Mouse (Mus musculus): ENCODE results near the gene Bckdhb.

Bckdhb gene

GRCm38 (mm10) chr9:84083551-84083950, 158.6 kb downstream of the Bckdhb start:
- Histone ChIP-seq H3K27me3 (ENCODE audit: insufficient read depth, low read length) (no peaks in the 10 kb centered on the region), H3K4me1 (replicated peaks; ENCODE audit: low read depth, low read length) (no peaks in the 10 kb centered on the region), H3K36me3 (ENCODE audit: insufficient read depth, low read length) (no peaks in the 10 kb centered on the region; the same call in 1 of the 2 replicates), H3K4me3 (replicated peaks; ENCODE audit: low read length) (no peak overlapping the region), H3K9me3 (ENCODE audit: low read length) (no peaks in the 10 kb centered on the region)
- TF ChIP-seq POU5F1 (IDR thresholded peaks at IDR 0.05; ENCODE audit: borderline replicate concordance, low read length) = no peak
- no peak for TF ChIP-seq NANOG (IDR thresholded peaks at IDR 0.05; ENCODE audit: borderline replicate concordance, low read length)
- TF ChIP-seq CTCF (conservative IDR thresholded peaks at IDR 0.05; ENCODE audit: low read length) = no peak

DNA sequence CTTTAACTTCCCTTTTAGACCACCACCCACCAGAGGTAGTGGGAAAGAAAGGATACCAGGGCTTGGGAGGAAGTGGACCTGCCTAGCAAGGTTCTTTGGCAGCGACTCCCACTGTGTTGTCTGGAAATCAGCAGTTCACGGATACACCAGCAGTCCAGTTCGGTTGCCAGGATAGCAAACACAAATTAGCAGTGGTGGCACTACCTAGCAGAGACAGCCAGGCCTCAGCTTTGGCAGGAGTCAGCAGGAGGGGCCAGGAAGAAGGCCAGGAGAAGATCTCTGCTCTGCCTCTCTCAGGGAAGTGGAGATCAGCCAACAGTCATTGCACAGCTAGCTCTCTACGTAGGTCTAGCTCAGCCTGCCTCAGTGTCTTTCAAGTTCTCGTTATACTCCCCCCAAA, 159.7 kb downstream of the Bckdhb start:
- Histone ChIP-seq H3K9me3 (ENCODE audit: low read length) (no peaks in the 10 kb centered on the region), H3K4me1 (replicated peaks; ENCODE audit: low read depth, low read length) (no peaks in the 10 kb centered on the region), H3K27me3 (ENCODE audit: insufficient read depth, low read length) (no peaks in the 10 kb centered on the region), H3K36me3 (ENCODE audit: insufficient read depth, low read length) (no peaks in the 10 kb centered on the region; the same call in 1 of the 2 replicates), H3K4me3 (replicated peaks; ENCODE audit: low read length) (no peak overlapping the region)
- TF ChIP-seq NANOG (IDR thresholded peaks at IDR 0.05; ENCODE audit: borderline replicate concordance, low read length) (no peak), POU5F1 (IDR thresholded peaks at IDR 0.05; ENCODE audit: borderline replicate concordance, low read length) (no peak), CTCF (conservative IDR thresholded peaks at IDR 0.05; ENCODE audit: low read length) (no peak)

- TF ChIP-seq CTCF (conservative IDR thresholded peaks at IDR 0.05; ENCODE audit: low read length) (no peak), POU5F1 (IDR thresholded peaks at IDR 0.05; ENCODE audit: borderline replicate concordance, low read length) (no peak), NANOG (IDR thresholded peaks at IDR 0.05; ENCODE audit: borderline replicate concordance, low read length) (no peak)
- Histone ChIP-seq H3K36me3 (ENCODE audit: insufficient read depth, low read length) (no peaks in the 10 kb centered on the region), H3K4me1 (replicated peaks; ENCODE audit: low read depth, low read length) (no peaks in the 10 kb centered on the region), H3K27me3 (ENCODE audit: insufficient read depth, low read length) (no peaks in the 10 kb centered on the region), H3K4me3 (replicated peaks; ENCODE audit: low read length) (no peak overlapping the region), H3K9me3 (ENCODE audit: low read length) (no peaks in the 10 kb centered on the region)
These were observed 165.5 kb downstream of the Bckdhb start for GRCm38 (mm10) chr9:84090316-84091063.

- TF ChIP-seq NANOG (IDR thresholded peaks at IDR 0.05; ENCODE audit: borderline replicate concordance, low read length) (no peak), CTCF (conservative IDR thresholded peaks at IDR 0.05; ENCODE audit: low read length) (no peak), POU5F1 (IDR thresholded peaks at IDR 0.05; ENCODE audit: borderline replicate concordance, low read length) (no peak)
- Histone ChIP-seq H3K36me3 (ENCODE audit: insufficient read depth, low read length) (no peaks in the 10 kb centered on the region), H3K9me3 (ENCODE audit: low read length) (no peaks in the 10 kb centered on the region), H3K4me3 (replicated peaks; ENCODE audit: low read length) (no peak overlapping the region), H3K4me1 (replicated peaks; ENCODE audit: low read depth, low read length) (no peaks in the 10 kb centered on the region), H3K27me3 (ENCODE audit: insufficient read depth, low read length) (no peaks in the 10 kb centered on the region)
These were observed 168.0 kb downstream of the Bckdhb start for GRCm38 (mm10) chr9:84092994-84093393.

DNA sequence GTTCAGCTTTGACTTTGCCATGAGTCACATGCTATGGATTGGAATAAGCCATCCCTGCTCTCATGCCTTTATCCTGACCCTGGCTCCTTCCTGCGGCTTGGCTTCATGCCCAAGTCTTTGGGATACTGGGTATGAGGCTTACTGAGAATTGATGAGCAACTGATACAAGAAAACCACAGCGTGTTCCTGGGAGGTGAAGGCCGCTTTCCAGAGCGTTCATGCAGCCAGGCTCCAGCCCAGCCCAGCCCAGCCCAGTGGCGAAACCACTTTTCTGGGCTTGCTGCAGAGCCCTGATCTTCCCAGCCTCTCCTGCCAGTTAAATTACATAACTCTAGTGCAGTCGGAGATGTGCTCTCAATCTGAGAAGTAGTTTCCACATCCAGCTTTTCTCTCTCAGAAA, 169.2 kb downstream of the Bckdhb start:
- Histone ChIP-seq H3K36me3 (ENCODE audit: insufficient read depth, low read length) (no peaks in the 10 kb centered on the region), H3K9me3 (ENCODE audit: low read length) (no peaks in the 10 kb centered on the region), H3K27me3 (ENCODE audit: insufficient read depth, low read length) (no peaks in the 10 kb centered on the region), H3K4me3 (replicated peaks; ENCODE audit: low read length) (no peak overlapping the region), H3K4me1 (replicated peaks; ENCODE audit: low read depth, low read length) (no peaks in the 10 kb centered on the region)
- TF ChIP-seq NANOG (IDR thresholded peaks at IDR 0.05; ENCODE audit: borderline replicate concordance, low read length) (no peak), POU5F1 (IDR thresholded peaks at IDR 0.05; ENCODE audit: borderline replicate concordance, low read length) (no peak), CTCF (conservative IDR thresholded peaks at IDR 0.05; ENCODE audit: low read length) (no peak)

GRCm38 (mm10) chr9:84096484-84097015, 171.6 kb downstream of the Bckdhb start:
- Histone ChIP-seq H3K36me3 (ENCODE audit: insufficient read depth, low read length) (no peaks in the 10 kb centered on the region), H3K27me3 (ENCODE audit: insufficient read depth, low read length) (no peaks in the 10 kb centered on the region), H3K4me1 (replicated peaks; ENCODE audit: low read depth, low read length) (no peaks in the 10 kb centered on the region), H3K4me3 (replicated peaks; ENCODE audit: low read length) (no peak overlapping the region), H3K9me3 (ENCODE audit: low read length) (no peaks in the 10 kb centered on the region)
- TF ChIP-seq POU5F1 (IDR thresholded peaks at IDR 0.05; ENCODE audit: borderline replicate concordance, low read length) = no peak

DNA sequence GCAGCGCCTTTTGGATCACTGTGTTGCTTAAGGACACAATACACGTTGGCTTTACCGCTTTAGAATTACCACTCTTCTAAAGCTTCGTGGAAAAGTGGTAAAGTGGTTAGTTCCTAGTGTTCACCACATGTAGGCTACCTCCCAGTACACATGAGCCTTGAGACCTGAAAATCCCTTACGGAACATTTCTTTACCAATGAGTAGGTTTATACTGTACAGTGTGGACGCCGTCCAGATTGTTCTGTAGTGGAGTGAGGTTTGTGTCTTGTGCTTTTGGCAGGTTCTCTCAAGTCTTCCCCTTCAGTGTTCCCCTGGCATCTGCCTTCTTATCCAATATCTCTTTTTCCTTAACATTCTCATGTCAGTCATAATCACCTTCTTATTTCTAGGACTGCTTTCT, 178.4 kb downstream of the Bckdhb start:
- H3K27me3 ChIP-seq (ENCODE audit: insufficient read depth, low read length) = no peaks in the 10 kb centered on the region
- no peaks in the 10 kb centered on the region for H3K9me3 ChIP-seq (ENCODE audit: low read length)
- TF ChIP-seq CTCF (conservative IDR thresholded peaks at IDR 0.05; ENCODE audit: low read length) = no peak
- TF ChIP-seq NANOG (IDR thresholded peaks at IDR 0.05; ENCODE audit: borderline replicate concordance, low read length) = no peak
- TF ChIP-seq POU5F1 (IDR thresholded peaks at IDR 0.05; ENCODE audit: borderline replicate concordance, low read length) = no peak
- H3K4me3 ChIP-seq (replicated peaks; ENCODE audit: low read length) = no peak overlapping the region
- 0 out of 2 replicates have a peak, but pooled peaks cover 3% of the 10 kb centered on the region for H3K4me1 ChIP-seq (replicated peaks; ENCODE audit: low read depth, low read length)
- H3K36me3 ChIP-seq (ENCODE audit: insufficient read depth, low read length) = no peaks in the 10 kb centered on the region

DNA sequence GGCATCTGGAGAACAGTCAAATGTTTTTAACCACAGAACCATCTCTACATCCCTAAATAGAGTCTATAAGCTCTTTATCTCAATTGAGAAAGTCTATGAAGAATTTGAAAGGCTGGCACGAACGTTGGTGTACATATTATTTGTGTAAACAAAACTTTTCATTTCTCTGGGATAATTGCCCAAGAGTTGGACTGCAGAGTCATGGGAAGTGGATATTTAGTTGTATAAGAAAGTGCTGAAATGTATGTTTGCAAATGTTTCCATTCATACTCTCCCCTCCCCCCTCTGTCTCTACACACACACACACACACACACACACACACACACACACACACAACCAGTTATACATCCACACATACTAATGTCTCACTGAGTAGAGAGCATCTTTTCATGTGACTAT, 181.5 kb downstream of the Bckdhb start:
- Histone ChIP-seq H3K4me3 (replicated peaks; ENCODE audit: low read length) (no peak overlapping the region), H3K4me1 (replicated peaks; ENCODE audit: low read depth, low read length) (0 out of 2 replicates have a peak, but pooled peaks cover 3% of the 10 kb centered on the region), H3K36me3 (ENCODE audit: insufficient read depth, low read length) (no peaks in the 10 kb centered on the region), H3K27me3 (ENCODE audit: insufficient read depth, low read length) (no peaks in the 10 kb centered on the region), H3K9me3 (ENCODE audit: low read length) (no peaks in the 10 kb centered on the region)
- no peak for TF ChIP-seq CTCF (conservative IDR thresholded peaks at IDR 0.05; ENCODE audit: low read length)
- no peak for TF ChIP-seq NANOG (IDR thresholded peaks at IDR 0.05; ENCODE audit: borderline replicate concordance, low read length)
- no peak for TF ChIP-seq POU5F1 (IDR thresholded peaks at IDR 0.05; ENCODE audit: borderline replicate concordance, low read length)
